Mouse (Mus musculus) hematopoietic stem cell, adult 5-6 weeks (primary cell): ENCODE measurements at regions not wholly inside any gene's neighbourhood (a gene's known extent, or its start where the extent isn't known, plus 50 kb on each side); places are given as distances from the start of the nearest gene placed in this dataset.

ENCODE experiments used
- ATAC-seq, 2 experiments: fragments of 125-278 bp in 1 of 2; replicated peaks in 1 of 2; 2 replicates each; pipeline ENCODE4 v1.8.0; 2016 to 2017; ENCODE audit warnings: inconsistent platforms in 2 of 2, mild to moderate bottlenecking in 2 of 2, moderate number of reproducible peaks in 2 of 2, low read depth in 1 of 2, moderate TSS enrichment in 1 of 2; ENCODE audit not compliant: low FRiP score in 2 of 2, poor library complexity in 2 of 2, severe bottlenecking in 2 of 2, insufficient read depth in 1 of 2, low TSS enrichment in 1 of 2

DNA sequence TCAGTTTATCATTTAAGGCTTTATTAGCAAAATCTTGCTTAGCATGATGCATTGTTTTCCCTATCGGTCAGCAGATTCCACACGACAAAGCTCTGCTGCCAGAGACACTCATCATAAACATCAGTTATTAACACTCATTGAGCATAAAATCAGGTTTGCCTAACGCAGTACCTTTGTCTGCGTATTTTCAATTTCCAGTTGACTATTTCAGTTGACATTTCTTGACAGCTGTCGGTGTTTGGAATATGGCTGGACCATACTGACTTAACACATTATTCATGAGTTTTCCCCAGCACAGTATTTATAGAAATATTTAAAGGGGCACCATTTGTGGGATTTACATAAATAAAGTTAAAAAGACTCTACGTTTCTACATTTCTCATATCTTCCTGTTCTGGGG, 972.7 kb upstream of the Lcorl start:
- no peak for ATAC-seq

DNA sequence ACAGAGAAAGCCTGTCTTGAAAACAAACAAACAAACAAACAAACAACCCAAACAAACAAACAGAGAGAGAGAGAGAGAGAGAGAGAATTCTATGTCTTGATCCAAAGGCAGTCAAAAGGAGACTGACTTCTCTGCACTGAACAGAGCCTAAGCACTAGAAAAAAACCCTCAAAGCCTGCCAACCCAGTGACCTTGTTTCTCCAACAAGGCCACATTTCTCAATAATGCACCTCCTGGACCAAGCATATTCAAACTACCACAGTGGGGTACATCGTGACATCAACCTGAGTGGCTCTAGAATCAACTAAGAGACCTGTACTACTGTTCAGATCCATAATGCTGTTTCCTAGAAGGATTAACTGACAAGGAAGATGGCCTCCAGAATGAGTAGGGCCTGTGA, 969.0 kb upstream of the Lcorl start:
- no peak for ATAC-seq

DNA sequence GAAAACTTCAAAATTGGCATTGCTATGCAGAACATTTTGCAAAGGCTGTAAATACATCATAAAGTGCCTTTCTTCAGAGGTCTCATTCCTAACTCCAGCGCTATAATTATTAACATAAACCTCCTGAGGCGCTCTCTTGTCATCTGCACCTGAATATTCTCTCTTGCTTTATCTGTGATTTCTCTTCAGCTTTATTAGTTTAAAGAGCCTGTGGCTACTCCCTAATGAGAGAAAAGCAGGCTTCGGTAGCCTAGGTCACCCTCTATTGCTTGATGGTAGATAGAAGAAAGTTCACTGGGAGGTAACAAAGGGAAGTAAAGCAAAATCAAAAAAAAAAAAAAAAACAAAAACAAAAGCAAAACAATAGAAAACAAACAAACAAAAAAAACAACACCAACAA, 967.5 kb upstream of the Lcorl start:
- ATAC-seq, result no peak

DNA sequence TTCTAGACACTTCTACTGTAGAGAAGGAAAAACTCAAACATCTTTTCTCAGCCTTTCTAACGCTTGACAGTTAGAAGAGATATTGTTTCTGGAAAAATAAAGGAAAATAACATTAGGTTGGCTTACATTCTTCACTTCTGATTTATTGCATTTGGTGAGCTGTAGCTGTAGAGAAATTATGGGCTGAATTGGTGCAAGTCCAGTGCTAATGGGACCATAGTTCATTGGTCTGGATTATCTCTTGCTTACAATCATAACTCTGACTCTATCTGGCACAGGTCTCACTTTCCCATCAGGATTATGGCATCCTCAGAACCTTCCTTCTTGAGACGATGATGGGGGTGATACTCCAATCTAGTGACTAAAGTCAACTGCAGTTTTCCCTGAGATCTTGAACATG, 937.7 kb upstream of the Lcorl start:
- ATAC-seq, result no peak

DNA sequence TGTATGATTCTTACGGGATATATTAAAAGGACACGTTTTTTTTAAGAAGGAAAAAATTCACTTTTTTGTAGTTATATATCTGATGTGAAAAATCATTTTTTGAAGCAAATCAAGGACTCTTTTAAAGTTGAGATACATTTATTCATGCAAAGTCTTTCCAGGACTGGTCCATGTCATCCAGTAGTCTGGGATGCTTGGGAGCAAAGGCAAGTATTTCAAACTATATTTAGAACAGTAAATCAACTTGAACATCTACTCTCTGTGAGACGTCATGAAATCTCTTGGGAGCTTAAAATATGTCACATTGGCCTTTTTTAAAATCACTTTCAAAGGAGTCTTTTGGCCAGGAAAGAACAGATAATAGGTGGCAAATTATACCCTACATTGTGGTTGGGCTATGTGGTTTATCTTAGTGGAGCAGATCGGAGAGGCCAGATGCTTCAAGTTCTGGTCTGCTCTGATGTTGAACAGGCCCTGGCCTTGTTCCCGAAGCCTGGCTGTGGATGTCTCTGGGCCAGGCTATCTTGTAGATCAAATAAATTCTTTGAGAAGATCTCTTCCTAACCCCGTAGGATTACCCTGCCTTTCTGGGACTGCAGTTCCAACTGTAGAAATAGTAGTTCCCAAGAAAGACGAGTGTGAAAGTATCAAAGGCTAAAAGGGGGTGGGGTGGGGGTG, 936.8 kb upstream of the Lcorl start:
- ATAC-seq, result no peak

DNA sequence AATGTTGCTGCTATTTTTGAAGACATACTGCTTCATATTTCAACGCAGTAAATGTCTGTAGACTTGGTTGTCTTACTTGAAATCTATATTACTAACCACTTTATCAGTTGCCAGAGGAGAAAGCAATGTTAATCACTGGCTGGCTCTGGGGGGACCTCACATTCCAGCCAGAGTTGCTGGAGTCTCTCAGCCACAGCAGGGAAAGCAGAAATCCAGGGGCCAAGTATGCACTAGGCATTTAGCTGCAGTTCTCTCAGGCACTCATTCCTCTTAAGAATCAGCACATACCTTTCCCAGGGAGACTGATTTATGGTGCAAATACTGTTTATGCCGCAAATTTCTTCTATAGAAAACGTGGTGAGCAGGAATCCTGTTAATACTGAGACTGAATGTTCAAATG, 933.6 kb upstream of the Lcorl start:
- no peak for ATAC-seq

DNA sequence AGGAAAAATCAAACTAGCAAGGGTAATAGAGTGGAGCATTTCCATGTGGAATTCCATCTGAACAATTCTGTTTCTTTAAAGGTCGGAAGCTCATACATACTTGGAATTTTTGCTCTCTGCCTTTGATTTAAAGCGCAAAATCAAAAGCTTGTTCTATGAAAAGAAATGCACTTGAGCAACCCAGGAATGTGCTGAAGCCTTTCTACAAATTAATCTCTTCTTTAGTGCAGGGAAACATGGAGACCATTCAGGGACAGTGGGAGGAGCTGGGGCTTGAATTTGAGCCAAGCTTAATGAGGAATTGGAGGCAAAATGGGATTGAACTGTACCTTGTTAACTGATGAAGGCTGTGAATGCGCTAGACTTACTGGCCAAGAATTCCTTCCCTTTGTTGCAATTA, 933.1 kb upstream of the Lcorl start:
- ATAC-seq, result no peak

DNA sequence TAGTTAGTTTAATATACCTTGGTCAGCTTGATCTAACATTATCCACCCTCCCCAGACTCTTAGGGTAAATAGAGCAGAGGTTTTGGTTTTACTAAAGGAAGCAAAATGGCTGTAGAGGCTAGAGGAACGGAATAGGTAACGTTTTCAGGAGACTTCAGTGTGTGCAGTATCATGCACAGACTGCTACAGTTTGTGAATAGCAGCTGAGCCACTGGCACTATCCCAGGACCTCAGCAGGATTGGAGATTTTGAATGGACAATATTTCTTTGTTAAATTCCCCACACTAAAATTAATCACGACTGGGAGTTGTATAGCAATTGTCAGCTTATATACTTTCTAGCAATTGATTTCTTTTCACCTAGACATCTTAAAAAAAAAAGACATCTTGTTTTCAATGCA, 929.7 kb upstream of the Lcorl start:
- no peak for ATAC-seq

DNA sequence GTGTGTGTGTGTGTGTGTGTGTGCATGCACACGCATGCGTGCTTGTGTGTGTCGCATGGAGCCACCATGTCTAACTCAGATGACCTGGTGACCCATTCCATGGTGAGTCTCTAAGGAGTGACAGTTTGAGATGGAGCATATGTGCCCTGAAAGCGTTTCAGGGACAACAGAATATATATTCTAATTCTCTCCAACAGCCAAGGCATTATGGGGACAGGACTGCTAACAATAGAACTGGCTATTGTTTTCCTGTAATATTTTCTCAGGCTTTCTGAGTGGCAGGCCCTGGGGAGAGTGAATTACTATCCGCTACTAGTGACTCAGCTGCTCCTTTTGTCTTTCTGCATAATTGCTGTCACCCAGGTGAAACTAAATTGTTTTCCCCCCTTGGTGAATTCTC, 898.7 kb upstream of the Lcorl start:
- ATAC-seq, result no peak

DNA sequence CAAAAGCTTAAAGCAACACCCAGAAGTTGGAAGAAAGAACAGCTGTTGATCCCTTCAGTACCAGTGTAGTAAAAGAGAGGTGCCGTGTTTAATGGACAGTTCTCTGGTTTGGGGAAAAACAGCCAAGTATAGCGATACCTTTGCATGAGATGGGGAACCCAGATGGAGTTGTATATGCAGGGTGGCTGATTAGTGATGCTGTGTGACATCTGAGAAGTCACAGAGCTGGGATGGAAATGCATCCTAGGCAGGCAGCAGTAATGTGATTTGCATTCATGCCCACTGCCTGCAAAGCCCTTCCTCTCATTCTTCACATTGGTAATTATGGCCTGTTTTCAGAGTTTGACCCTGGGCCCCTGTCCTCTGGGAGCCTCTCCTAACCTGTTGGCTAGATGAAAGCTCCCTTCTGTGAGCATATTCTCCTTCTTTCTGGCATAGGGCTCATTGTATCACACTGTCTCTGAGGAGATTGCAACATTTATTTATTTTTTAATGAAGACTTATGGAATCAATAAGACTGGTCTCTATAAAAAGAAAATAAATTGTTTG, 882.7 kb upstream of the Lcorl start:
- no peak for ATAC-seq

DNA sequence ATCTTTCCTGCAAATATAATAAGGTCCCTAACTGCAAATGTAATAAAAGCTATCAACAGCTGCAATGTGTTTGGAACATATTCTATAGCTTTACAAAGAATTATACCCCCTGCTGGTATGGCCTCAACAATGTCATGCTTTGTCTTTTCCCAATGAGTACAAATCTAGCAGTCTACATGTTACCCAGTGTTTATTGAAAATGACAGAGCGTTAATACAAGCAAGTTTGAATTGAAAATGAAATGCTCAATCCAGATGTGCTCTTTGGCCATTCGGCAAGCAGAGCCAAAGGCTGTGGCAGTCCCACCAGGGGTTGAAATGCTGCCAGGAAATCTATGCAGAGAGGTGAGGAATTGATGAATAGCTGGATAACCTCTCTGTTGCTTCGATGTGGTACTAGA, 875.1 kb upstream of the Lcorl start:
- no peak for ATAC-seq

DNA sequence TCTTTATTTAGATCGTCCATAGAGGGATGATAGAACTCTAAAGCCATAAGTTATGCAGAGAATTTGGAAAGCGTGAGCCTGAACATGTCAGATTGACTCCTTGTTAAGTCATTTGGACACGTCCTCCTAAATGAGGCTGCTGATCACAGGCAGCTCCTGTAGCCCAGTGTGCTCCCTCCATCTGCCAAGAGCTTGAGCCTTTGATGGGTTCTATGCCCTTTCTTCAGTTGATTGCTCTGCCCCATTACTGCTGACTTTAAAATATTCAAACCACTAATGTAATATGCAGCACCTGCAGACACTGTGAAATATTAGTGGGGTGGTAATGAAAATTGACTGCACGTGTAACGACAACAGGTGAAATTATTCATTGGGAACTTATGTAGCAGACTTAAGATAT, 874.6 kb upstream of the Lcorl start:
- no peak for ATAC-seq

DNA sequence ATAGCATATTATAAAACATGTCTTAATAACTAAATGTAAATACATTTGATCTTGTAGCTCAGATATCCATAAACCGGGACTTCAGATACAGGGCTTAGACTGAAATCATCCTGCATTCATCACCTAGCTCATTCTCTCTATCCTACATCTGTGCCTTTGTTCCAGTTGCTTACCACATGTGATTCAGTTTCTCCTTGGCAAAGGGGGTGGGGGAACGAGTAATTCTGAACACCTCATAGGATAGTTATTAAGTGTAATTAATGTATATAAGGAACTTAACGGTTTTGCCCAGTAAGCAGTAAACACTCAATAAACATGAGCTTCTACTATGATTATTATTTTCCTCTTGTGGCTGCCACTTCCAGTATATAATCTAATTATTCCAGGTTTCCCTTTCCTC, 873.9 kb upstream of the Lcorl start:
- no peak for ATAC-seq

DNA sequence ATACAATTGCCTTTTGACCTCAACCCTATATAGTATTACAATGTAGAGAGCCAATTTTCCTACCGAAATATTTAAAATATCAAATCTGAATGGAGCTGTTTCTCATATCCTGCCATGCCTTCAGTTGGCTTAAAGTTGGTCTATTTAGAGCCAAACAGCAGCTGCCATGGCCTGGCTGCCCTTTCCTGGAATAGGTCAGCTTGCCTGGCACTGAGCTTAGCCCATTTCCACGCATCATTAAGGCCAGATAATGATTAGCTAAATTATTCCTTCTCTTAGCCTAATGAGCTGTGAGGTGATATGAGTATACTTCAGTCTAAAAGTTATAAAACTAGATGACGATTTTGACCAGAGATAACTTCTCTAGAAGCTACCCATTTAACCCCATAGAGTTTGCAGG, 852.2 kb upstream of the Lcorl start:
- ATAC-seq, result no peak

DNA sequence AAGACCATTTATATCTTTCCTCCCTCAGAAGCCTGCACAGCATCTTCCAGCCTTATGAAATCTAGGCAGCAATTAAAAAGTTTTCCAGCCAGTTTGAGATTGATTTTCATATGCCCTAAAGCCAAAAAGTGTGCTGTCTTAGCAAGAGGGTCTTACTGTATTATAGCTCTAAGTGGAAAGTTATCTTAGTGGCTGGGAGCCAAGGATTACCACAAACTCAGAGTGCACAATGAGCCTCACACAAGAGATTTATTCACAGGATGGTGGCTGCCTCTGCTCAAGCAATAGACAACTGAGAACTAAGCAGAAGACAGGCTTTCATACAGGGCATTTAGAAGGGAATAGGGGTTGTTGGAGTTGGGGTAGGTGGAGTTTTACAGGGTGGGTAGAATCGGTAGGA, 850.4 kb upstream of the Lcorl start:
- no peak for ATAC-seq

DNA sequence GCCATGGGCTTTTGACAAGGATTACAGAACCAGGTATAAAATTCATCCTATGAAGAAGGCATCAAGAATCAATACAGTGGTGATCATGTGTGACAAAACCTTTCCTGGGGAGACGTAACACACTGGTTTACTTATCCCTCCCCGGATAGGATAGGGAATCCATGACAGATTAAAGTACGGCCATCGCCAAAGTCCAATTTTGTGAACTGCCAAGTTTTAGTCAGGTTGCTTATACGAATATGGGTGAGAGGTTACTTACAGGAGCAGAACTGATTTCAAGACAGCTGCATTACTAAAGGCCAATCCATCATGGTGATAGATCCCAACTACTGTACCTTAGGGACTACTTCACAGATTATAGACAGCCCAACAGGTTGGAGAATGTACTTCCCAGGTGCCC, 849.6 kb upstream of the Lcorl start:
- ATAC-seq, result no peak

DNA sequence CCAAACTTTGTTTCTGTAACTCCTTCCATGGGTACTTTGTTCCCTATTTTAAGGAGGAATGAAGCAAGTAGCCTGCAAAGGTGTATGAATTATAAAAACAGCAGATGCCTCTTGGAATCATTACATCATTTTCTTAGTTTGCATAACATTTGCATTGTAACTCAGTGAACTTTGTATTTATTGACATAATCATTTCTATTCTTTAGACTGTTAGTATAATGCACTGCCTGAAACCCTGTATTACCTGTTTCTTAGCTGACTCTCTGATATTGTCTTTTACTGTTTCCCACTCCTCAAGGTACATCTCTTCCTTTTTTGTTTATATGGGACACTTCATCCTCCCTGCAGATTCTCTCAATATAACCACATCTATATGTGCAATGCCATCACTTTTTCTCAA, 820.6 kb upstream of the Lcorl start:
- ATAC-seq, result no peak

DNA sequence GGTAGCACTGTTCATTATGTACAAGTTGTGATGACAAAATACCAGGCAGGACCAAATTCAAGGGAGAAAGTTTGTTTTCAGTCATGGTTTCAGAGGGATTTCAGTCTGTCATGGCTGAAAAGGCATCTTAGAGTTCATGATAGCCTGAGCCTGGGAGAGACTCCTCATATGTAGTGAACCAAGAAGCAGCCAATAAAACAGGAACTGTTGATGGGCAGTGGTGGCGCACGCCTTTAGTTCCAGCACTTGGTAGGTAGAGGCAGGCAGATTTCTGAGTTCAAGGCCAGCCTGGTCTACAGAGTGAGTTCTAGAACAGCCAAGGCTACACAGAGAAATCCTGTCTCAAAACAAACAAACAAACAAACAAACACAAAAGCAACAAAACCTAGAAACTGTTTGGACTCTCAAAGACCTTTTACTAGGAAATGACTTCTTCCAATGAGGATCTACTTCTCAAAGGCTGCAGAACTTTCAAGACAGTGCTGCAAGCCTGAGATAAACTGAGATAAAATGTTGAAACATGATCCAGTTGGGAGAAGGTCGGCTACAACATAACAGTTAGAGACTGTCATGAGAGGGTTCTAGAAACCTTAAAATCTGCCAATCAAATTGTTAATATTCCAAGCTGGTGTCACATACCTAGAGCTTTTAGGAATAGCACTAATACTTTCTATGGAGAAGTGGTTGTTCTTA, 817.5 kb upstream of the Lcorl start:
- ATAC-seq, result no peak

DNA sequence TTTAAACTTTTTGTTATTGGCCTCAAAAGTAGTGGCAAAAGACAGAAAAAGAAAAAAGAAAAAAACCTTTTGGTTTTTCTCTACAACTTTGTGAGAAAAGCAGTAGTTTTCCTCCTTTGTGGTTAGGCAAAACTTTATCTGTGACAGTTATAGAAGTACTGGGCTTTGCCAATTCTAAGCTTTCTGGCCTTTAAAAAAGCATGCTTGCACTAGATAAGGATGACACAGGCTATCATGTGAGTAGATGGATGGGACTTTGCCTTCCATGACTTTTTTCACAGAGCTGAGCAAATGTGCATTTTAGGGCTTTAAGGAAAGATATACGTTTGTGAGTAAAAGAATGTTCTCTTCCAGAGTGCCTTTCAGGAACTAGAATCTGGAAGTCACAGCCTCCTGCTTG, 816.0 kb upstream of the Lcorl start:
- ATAC-seq, result no peak
